Mouse (Mus musculus) monocyte, adult 59 days (primary cell): Measurements from ENCODE around the gene 1700125H20Rik. TPM values are rescaled to one million over a fixed set of nuclear protein-coding genes. Genes with fewer than 3 reads are reported as not detected.

ENCODE experiments used
- total RNA-seq, 2 experiments: library from RNA; stranded (reverse); gene quantifications; one replicate each; pipeline ENCODE4 v1.2.4; 2023

The 1700125H20Rik gene
- not detected for total RNA-seq

DNA sequence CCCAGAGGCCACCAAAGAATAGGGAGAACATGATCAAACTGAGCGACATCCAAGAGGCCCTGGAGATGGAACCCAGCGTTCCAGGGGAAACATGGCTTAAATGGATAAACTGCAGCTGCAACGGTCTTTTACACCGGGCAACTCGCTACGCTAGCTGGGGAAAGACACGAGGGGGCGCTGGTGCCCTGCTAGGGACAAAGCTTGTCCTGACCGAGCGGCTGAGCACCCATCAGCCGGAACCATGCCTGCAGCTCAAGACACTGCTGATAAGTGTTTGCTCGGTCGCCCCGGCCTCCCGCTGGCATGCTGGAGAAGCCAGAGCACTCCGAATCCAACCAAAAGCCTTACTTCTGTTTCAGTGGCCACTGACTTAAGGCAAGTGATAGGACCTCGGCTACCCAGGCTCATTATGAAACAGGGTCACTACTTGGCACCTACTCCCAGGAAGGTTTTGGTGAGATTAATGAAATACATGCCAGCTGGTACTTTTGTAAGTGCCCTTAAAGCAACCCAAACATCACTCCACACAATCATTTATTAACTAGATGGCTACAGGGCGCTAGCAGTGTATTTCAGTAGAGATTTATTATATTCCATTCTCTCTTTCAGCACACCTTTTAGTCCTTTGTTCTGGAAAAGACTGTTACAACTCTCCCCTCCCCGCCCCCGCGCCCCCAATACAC, at the start of gene 1700125H20Rik:
Gene 1700125H20Rik, plus strand, starts transcription at position 347 of the 683 bp plus-strand sequence.

DNA sequence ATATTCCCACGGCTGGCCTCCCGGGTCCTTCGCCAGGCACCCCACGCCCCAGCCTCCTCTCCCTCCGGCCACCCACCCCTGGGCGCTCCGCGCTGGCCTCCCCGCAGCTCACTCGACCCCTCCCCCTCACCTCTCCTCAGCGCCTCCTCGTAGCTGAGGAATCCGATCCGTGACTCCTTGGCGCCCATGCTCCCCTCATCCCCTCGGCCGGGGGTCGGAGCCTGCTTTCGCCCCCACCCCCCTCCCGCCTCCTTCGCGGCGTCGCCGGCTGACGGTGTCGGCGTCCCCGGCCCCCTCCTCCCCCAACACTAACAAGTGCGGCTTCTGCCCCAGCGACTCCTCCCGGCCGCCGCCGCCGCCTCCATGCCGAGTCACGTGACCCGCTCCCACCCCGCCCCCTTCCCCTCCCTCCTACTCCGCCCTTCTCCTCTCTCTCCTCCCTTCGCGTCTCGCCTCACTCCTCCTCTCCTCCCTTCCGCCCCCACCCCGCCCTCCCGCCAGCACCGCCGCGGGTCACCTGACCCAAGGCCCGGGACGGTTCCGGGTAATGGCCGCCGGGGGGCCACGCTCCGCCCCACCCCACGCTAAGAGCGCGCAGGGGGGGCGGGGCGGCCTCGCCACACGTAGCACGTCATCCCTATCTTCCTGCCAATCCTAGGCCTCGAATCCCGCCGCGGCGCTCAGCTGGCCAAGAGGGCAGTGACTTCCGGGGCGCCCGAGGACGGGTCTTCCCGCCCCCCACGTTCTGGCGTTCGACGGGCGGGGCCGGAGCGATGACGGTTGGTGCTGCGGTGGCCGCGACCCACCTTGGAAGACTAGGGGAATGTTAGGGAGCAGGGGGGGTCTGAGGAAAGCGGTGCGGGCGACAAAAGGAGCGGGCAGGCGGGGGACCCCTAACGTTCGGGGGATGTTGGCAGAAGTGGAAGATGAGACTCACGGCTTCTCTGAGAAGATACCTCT, 30.3 kb upstream of the 1700125H20Rik start, which contains the start of gene Usp32:
Gene Usp32, minus strand, starts transcription at position 581 of the 960 bp plus-strand sequence.

Other genes starting within 250 kb of the 1700125H20Rik start
- not detected for gene Car4, start 212.6 kb upstream of the 1700125H20Rik start, total RNA-seq
- 10 to 100 TPM; 54.2 to 68.3 TPM for gene Usp32, start 30.2 kb upstream of the 1700125H20Rik start, total RNA-seq
- 10 to 100 TPM; 22.0 to 22.9 TPM for gene Appbp2, start 64.7 kb downstream of the 1700125H20Rik start, total RNA-seq
- gene Ppm1d, start 140.8 kb downstream of the 1700125H20Rik start, total RNA-seq, result 10 to 100 TPM; 28.4 to 29.3 TPM
- gene Bcas3, start 182.8 kb downstream of the 1700125H20Rik start, total RNA-seq, result 10 to 100 TPM; 45.3 to 50.8 TPM